Mouse (Mus musculus): ENCODE measurements around the gene Frem2. TPM values are rescaled to one million over a fixed set of nuclear protein-coding genes. Genes with fewer than 3 reads are reported as not detected.

Frem2 gene
- total RNA-seq (2021): 1 to 10 TPM; 5.2 to 6.2 TPM

DNA sequence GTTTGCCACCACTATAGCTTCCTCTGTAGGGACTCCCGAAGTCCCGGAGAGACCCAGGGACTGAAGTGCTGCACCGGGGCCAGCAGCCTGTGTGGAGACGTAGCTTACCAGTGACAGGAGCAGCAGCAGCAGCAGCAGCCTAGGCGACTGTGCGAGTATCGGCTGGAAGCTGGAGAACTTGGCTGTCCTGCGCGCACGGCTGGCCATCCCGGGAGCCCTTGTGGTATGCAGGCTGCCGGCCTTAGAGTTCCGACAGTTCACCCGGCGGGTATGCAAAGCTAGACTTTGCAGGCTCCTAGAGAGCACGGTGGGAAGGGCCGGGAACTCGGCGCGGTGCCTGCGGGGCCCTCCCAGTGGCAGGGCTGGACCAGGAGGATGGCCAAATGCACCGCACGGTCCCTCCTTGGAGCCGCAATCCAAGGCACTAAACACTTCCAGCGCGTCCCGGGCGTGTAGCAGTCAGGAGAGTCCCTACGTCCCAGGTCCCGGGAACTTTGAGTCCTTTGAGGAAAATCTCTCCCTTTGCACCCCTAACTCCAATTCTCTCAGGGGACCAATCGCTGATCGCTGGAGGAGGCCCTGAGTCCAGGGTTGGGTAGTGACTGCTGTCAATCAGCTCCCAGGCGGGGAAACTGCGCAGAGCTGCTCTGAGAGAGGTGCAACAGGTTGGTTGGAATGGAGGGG lies at the start of gene Frem2:
Frem2 (minus strand) TSS at position 478 of the 684 bp plus-strand sequence.
- peak; percentile 71 to 77 for DNase-seq (ENCODE audit: extremely low spot score in 1 of 2, low spot score in 2 of 2)
- intact Hi-C loops (cut with DNase I): loop anchor here (5.0 to 10.0 kb wide), 2 partner anchors 70 to 132 kb away; no protein-coding TSS in a partner anchor

DNA sequence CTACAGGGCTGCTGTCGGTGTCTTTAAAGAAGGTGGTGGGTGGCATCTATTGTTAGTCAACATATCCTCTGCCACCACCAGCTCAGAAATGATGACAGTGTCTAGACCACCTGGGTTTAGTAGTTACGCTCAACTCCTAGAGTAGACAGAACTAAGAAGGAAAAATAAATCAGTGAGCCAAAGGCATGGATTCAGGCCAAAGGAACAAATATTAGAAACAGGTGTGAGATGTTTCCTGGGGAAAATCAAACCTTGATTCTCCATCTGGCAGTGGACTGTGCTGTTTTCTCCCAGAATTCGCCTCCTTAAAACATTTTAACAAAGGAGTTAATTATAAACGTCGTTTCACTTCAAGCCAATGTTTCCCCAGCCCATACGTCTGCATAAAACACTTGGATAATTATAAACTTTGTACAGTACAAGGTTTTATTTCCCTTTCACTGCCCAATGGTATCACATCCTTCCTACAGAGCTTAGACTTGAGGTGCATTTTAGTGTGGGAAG lies 48.9 kb upstream of the Frem2 start:
- intact Hi-C loops (cut with DNase I): no loop called here
- DNase-seq (ENCODE audit: extremely low spot score in 1 of 2, low spot score in 2 of 2): no peak

DNA sequence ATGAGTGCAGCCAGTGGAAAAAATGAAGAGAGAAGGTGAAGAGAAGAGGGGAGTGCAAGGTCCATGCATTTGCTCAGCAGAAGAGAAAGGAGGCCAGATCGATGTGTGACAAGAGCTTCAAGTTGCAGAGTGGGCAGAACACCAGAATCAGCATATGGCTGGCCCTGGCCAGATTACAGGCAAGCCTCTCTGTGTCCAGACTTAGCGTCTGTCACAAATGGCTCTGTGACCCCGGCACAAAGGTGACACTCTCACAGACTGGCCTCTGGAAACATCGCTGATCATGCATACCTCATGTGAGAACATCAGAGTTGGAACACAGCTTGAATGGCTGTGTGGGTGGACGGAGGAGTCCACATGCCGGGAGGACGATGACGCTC lies 46.0 kb upstream of the Frem2 start:
- intact Hi-C loops (cut with DNase I): no loop called here
- DNase-seq (ENCODE audit: extremely low spot score in 1 of 2, low spot score in 2 of 2): no peak

DNA sequence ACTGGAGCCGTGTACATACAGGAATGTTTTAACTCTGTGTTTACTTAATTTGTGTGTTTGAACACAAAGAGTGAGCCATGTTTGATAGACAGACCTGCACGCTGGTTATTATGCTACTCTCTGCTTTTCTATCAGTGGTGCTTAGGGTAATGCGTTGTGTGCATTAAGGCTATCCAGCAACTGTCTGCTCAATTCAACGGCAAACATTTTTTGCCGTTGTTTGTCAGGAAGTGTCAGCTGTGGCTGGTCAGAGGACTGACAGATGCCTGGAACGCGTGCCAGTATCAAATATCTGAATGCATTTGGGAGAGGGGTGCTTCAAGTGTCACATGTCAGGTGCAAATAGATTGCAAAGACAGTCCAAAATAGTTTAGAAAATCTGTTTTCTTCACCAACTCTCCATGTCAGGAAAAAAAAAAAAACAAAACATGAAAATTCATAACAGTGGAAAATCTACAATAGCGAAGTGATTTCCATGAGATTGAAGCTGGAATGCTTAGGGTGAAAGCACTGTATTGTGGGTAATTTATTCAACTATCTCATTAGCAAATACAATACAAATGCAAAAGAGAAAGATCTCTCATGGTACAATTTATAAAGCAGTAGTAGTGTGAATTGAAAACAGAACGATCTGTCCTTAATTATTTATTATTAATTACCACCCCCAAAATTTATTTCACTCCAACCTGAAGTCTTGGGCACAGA lies 45.4 kb upstream of the Frem2 start:
- no peak for DNase-seq (ENCODE audit: extremely low spot score in 1 of 2, low spot score in 2 of 2)
- intact Hi-C loops (cut with DNase I): no loop called here

DNA sequence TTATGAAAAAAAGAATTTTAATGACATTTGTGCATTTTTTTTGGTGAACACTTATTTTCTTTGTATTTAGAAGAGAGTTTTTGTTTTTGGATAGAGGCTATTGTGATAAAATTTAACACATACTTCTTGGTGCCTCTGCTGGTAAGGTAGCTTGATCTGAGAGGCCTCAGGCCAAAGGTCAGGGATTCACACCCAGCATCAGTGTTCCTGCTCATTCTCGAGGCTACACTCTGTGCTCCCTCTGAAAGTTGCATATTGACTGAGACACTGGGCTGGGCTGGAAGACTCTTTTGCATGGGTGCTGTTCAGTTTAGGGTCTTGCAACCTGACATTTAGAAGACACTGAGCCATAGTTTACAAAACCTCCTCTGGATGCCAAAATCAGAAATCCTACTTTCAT lies 44.8 kb upstream of the Frem2 start:
- DNase-seq (ENCODE audit: extremely low spot score in 1 of 2, low spot score in 2 of 2): no peak
- intact Hi-C loops (cut with DNase I): no loop called here

DNA sequence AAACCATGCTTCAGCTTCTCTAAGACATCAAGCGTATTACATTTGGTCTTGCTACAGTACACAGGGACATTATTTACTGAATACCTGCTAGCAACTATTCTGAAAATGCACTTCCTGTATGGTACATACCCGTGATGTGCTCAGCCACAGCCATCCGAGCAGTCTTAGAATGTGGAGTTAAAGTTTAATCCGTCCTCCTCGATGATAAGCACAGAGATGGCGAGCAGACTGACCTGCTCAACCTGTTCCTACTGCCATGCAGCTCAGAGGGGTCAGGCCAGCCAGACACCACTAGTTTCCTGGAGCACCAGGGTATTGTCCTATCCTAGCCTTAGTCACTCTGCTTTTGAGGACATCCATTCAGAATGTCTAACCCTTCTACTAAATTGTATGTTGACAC lies 30.6 kb upstream of the Frem2 start:
- DNase-seq (ENCODE audit: extremely low spot score in 1 of 2, low spot score in 2 of 2): no peak
- intact Hi-C loops (cut with DNase I): no loop called here

DNA sequence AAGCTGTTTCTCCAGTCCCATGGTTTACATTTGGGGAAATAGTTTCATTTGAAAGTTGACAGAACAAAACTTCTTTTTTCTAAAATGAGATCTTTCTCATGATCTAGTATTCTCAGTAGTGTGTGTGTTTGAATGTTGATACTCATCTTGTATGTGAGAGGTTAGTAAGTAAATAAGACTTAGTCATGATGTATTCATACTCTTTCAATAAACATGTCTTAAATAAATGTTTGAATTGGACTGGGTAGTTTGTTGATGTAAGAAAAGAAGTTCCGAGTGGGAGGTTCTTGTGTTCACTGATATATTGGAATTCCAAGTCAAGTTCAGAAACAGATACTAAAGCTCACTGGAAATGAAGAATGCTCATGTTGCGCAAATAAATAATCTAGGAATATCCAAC lies 25.1 kb upstream of the Frem2 start:
- intact Hi-C loops (cut with DNase I): no loop called here
- no peak for DNase-seq (ENCODE audit: extremely low spot score in 1 of 2, low spot score in 2 of 2)

DNA sequence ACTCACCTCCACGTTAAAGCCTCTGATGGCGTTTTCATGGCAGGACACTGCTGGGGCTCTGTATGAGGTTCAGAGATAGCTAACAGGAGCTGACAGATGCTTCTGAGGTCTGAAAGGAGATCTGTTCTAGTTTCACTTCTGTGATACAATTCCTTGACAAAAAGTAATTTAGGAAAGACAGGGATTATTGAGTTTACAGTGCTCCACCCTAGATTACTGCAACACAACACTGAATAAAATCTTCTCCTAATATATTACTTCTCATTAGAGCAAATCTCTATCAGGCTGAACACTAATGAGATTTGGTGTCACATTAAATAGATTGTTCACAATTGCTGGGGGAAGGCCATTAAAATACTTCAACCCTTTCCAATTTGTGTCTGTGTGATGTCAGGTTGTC lies 23.7 kb upstream of the Frem2 start:
- DNase-seq (ENCODE audit: extremely low spot score in 1 of 2, low spot score in 2 of 2): no peak
- intact Hi-C loops (cut with DNase I): no loop called here

DNA sequence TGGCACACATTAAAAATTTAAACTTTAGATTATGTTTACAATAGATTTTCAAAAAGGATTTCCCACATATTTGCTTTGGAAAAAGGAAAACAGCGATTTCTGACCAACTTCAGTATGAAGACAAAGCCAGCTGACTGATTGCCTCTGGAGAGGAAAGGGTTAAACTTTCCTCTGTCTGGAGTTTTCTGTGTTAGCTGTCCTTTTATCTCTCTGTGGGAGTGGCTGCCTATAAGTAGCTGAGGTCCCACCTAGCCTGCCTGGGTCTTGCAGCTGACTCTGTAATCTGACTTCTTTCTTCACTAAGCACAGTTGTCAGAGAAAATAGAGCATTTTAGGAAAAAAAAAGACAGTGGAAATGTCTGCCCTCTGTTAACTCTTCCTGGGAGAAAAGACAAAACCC lies 17.1 kb upstream of the Frem2 start:
- intact Hi-C loops (cut with DNase I): no loop called here

DNA sequence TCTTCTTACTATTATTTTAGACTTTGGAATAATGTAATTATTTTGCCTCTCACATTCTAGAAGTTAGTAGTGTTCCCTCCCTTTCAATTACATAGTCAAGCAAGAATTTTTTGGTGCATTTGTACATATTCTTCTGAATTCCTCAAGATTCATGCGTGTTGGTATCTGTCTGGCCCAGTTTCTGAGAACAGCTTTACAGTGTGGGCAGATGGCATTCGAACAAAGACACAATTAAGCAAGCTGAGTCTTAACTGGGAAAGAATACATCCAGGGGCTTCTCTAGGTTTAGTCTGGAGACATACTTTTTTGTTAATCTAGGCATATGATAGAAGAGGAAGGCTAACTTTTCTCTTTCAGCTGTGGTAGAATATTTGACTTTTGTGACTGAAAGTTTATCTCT lies 12.6 kb upstream of the Frem2 start:
- intact Hi-C loops (cut with DNase I): no loop called here
- DNase-seq (ENCODE audit: extremely low spot score in 1 of 2, low spot score in 2 of 2): peak in 1 of 2 experiments; percentile 27

More for the DNA sequence above, 17.1 kb upstream of the Frem2 start:
- no peak for DNase-seq (ENCODE audit: extremely low spot score in 1 of 2, low spot score in 2 of 2)

DNA sequence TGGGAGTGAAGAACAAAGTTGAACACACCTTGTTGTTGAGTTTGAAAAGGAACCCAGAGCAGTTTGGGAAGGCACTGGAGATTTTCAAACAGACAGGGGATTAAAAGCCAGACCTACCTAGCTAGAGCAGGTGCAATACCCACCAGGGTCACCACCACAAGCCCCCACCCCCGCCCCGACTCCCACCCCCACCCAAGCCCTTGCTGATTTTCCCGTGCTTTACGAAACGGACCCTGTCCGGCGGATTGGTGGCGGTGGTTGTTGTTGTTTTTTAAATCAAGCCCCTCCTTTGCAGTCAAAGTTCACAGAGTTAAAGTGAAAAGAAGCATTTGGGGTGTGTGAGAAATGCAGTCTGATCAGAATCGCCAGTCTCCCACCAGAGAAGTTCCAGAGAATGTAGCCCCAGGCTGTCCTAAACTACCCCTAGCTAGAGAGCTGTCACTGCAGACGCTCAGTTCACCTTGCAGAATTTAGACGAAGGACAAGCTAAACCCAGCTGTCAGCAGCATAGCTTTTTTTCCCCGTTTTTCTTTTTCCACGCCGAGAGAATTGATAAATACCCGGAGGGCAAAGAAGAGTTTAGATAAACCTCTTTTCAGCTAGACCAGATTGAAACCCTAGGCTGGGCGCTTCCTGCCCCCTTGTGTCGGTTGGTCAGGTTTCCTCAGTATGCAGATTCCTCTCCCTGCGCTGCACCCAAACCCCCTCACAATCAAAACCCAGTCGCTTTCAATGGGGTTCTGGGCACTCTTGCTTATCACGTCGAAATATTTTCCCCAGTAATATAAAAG lies 784 bp upstream of the Frem2 start:
- intact Hi-C loops (cut with DNase I): loop anchor here (5.0 to 10.0 kb wide), 2 partner anchors 71 to 133 kb away; no protein-coding TSS in a partner anchor
- peak in 1 of 2 experiments; percentile 50 for DNase-seq (ENCODE audit: extremely low spot score in 1 of 2, low spot score in 2 of 2)

DNA sequence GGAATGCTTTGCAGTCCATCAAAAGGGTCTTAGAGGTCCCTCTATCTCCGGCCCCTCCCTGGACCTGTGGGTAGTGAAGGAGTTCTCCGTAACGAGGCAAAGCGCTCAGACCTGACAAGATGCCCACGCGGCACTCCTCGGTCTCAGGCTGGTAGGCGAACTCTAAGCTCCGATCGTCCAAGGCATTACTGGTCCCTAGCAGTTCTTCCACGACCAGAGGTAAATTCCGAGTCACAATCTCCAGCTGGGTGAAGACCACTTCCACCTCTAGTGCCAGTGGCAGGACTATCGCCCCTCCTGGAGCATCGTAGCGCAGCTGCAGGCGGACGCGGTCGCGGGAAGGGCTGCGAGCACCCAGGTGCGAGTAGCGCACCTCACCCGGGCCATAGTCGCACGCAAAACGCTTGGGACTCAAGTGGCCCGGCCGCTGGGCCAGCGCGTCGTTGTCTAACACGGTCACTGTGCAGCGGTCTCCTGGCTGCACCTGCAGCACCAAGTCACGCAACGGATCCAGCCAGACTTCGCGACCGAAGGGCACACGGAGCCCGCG lies 752 bp downstream of the Frem2 start:
- intact Hi-C loops (cut with DNase I): loop anchor here (5.0 to 10.0 kb wide), 2 partner anchors 69 to 132 kb away; no protein-coding TSS in a partner anchor
- no peak for DNase-seq (ENCODE audit: extremely low spot score in 1 of 2, low spot score in 2 of 2)

DNA sequence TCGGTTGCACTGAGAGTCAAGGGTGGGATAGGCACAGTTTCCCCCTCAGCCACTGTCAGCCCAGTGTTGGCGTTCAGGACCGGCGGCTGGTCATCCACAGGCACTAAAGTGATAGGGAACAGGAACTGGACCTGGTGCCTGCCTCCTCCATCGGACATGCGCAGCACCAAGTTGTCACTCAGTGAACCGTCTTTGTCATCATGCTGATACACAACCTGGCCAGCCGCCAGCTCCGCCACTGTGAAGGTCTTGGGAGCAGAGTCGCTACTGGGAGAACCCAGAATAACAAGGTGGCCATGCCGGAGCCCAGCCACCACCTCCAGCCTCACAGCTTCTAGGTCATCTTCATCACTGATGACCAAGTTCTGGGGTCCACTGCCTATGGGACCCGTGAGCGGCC lies 1.8 kb downstream of the Frem2 start:
- DNase-seq (ENCODE audit: extremely low spot score in 1 of 2, low spot score in 2 of 2): peak in 1 of 2 experiments; percentile 56
- intact Hi-C loops (cut with DNase I): loop anchor here (5.0 to 10.0 kb wide), 2 partner anchors 68 to 131 kb away; no protein-coding TSS in a partner anchor

DNA sequence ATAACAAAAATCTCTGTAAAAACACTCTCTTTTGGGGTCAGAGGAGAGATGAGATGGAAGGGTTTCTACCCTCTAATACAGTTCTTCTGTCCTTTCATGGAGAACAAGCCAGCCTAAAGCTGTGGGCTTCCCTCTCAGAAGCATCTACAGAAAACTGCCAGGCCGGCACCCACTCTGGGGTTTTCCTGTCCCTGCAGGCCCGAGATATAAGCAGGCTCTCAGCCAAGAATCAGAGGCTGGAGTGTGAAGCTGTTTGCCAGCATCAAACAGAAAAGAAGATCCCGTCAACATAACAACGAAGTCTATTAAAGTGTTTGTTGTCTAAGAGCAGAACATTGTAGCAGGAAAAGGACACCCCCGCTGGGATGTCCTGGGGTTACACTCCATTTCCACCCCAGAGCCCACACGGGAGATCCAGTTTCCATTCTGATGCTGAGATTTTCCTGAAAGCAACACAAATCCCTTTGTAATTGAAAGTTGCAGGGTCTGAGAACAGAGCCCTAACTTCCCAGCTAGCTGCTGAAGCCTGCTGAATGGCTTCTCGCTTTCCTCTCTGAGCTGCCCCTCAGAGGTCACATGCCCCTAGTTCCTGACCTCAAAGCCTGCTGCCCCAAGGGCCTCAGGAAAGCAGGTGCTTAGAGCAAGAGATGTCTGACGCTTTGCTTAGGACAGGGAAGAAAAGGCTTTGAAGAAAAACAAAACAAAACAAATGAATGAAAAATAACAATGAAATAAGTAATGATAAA lies 7.0 kb downstream of the Frem2 start:
- intact Hi-C loops (cut with DNase I): loop anchor here (10.0 kb wide), 1 partner anchor 125 kb away; no protein-coding TSS in a partner anchor
- peak in 1 of 2 experiments; percentile 37 for DNase-seq (ENCODE audit: extremely low spot score in 1 of 2, low spot score in 2 of 2)

DNA sequence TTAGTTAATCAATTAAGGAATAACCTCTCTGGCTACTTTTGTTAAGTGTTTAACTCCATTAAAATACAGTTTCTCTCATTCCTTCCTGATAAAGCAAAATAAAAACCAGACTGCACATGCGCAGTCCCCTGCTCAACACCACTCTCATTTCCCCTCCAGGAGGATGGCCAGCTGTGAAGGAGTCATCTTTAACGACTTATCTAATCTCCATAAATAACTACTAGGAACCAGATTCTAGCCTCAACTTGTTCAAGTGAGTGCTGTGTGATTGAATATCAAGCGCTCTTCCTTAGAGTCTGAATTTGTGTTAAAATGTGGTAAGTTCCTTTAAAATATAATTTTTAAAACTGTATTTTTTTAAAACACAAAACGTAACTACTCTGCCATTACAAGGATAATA lies 7.7 kb downstream of the Frem2 start:
- DNase-seq (ENCODE audit: extremely low spot score in 1 of 2, low spot score in 2 of 2): no peak
- intact Hi-C loops (cut with DNase I): no loop called here

DNA sequence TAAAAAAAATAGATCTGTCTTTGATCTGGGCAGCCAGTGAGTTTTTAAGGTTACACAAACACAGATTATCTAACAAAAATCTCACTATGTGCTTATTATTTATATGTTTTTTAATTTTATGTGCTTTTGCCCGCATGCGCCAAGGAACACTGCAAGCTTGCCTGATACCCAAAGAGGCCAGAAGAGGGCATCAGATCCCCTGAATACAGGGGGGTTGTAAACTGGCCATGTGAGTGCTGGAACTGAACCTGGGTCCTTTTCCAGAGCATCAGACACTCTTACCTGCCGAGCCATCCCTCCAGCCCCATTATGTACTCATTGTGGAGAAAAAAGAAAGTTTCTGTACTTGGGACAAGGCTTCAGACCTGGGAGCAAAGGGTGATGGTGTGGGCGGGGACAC lies 8.3 kb downstream of the Frem2 start:
- intact Hi-C loops (cut with DNase I): no loop called here

DNA sequence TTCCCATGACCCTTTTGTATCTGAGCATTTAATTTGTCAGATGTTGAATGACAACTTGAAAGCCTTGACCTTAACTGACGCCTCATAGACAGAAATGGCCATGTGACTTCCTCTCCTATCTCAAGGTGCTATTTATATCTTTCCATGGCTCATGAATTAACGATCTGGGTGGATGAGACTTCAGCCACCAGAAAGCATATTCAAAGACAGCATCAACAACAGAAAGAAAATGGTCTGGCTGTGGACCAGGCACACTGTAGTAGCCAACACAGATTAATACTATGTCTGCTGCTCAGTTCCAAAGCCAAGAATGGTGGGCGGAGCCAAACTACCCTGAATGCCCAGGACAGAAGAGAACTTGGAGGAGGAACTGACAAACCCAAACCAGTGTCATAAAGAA lies 21.2 kb downstream of the Frem2 start:
- intact Hi-C loops (cut with DNase I): no loop called here
- DNase-seq (ENCODE audit: extremely low spot score in 1 of 2, low spot score in 2 of 2): no peak

More for the DNA sequence above, 8.3 kb downstream of the Frem2 start:
- DNase-seq (ENCODE audit: extremely low spot score in 1 of 2, low spot score in 2 of 2): no peak

DNA sequence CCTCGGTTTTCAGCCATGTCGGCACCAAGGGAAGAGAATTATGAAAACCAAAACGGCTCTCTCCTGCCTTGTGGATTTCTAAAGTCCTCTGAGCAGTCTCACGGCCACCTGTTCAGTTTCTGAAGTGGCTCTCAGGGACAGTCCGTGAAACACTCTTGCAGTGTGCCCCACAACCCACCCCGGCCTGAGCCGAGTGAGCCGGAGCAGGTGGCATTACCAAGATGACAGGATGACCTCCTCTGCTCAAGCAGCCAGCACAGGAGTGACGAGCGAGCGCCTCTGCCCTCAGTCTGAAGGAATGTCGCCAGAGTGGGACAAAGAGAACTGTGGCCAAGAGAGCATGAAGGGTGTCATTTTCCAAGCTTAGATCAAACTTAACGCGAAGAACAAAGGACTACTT lies 26.0 kb downstream of the Frem2 start:
- no peak for DNase-seq (ENCODE audit: extremely low spot score in 1 of 2, low spot score in 2 of 2)
- intact Hi-C loops (cut with DNase I): no loop called here

Measured in left cerebral cortex, postnatal 10 days (tissue).